ENCODE assay signal across 9 mouse cellular contexts in the genomic region with DNA sequence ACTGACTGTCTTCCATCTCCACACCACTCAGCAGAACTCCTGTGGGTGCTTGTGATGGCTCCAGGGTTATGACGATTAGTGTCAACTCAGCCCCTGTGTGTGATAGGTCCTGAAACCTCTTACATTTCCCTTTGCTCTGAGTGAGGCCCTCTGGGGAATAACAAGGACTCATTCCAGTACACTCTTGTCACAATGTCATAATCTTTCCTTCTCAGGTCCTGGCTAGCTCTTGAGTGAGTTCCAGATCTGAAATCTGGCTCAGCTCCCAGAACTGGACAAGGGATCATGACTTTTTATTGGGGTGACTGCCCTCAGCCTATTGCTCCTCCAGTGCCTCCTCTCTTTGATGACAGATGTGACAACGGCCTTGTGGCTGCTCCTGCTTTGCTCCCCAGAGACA. TPM values are rescaled to one million over a fixed set of nuclear protein-coding genes. Genes with fewer than 3 reads are reported as not detected.
A peak's percentile ranks its signal among the peaks of the same experiment; 100 is the strongest.
DNase-seq lines count a peak whose midpoint lies in the region; ATAC-seq and TF ChIP-seq lines count a peak whose summit lies in the region.
"Had no signal": no experiment of that assay in that cellular context is flagged by ENCODE, and none has a peak within 500 bp of the region (broad histone marks: within the 10 kb centered on the region; RNA-seq: fewer than 3 reads in every experiment).

No protein-coding gene starts in this region.

- ATAC-seq in lung, embryonic 14.5 days (ENCODE audit: insufficient read depth): peak; percentile 63; the same call in 1 of the 2 replicates
- ATAC-seq in monocyte, adult 5-6 weeks (replicated peaks; ENCODE audit: insufficient number of reproducible peaks, low FRiP score, low TSS enrichment, poor library complexity, severe bottlenecking): no peak

- H3K27ac ChIP-seq in brown adipose tissue, adult 24 weeks (replicated peaks; ENCODE audit: low read depth, low read length): peak overlapping the region; percentile 95
- no peak overlapping the region for H3K27ac ChIP-seq in lung, embryonic 14.5 days (ENCODE audit: low read depth)

- no peak for TF ChIP-seq CTCF in lung, embryonic 14.5 days (IDR thresholded peaks at IDR 0.05; ENCODE audit: low read depth)

- no peaks in the 10 kb centered on the region; the same call in 1 of the 2 replicates for H3K9me3 ChIP-seq in lung, embryonic 14.5 days (ENCODE audit: low read depth, low read length)

- H3K4me2 ChIP-seq in lung, embryonic 14.5 days: no peak overlapping the region

- intact Hi-C loops in heart, postnatal 25 days (cut with DNase I): no loop called here

- H3K4me3 ChIP-seq in brown adipose tissue, adult 24 weeks (ENCODE audit: insufficient read depth, low read depth, low read length): no peak overlapping the region
- H3K4me3 ChIP-seq in lung, embryonic 14.5 days (ENCODE audit: low read depth, low read length): no peak overlapping the region

- no peaks in the 10 kb centered on the region for H3K27me3 ChIP-seq in lung, embryonic 14.5 days (ENCODE audit: insufficient read depth, low read length)

- H3K36me3 ChIP-seq in lung, embryonic 14.5 days (ENCODE audit: insufficient read depth): no peaks in the 10 kb centered on the region
- H3K36me3 ChIP-seq: G1E had no signal

- no peak overlapping the region for H3K9ac ChIP-seq in lung, embryonic 14.5 days

- DNase-seq in adipocyte (ENCODE audit: low spot score): peak; percentile 91
- peak; percentile 20 for DNase-seq in heart, postnatal 25 days (ENCODE audit: low spot score)
- DNase-seq in lung, embryonic 14.5 days: peak; percentile 67
- no peak for DNase-seq in layer of hippocampus, postnatal 25 days (ENCODE audit: extremely low spot score in 1 of 2, low spot score in 1 of 2)
- no peak for DNase-seq in layer of hippocampus, postnatal 36 days
- DNase-seq: right cerebral cortex, postnatal 14 days had no signal

- 57% methylated on average over 2 of the region's 2 CpGs for WGBS in lung, embryonic 14.5 days

- no peaks in the 10 kb centered on the region for H3K4me1 ChIP-seq in brown adipose tissue, adult 24 weeks (ENCODE audit: control insufficient read depth, insufficient read depth, insufficient read length, low read length)
- H3K4me1 ChIP-seq in lung, embryonic 14.5 days (ENCODE audit: insufficient read depth): no peaks in the 10 kb centered on the region

RNA-seq across cellular contexts. Expression of a gene that starts 14.8 kb away (rescaled TPM):
- polyA plus RNA-seq in brown adipose tissue, adult 24 weeks (2012; ENCODE audit: insufficient read depth, insufficient read length, missing spikeins): 3.4 and 5.9 TPM in 2 replicates
- total RNA-seq in heart, postnatal 25 days (2021): 1 to 10 TPM; 2.6 to 2.7 TPM
- 23.6 and 24.3 TPM in 2 replicates for polyA plus RNA-seq in lung, embryonic 14.5 days (2014; fragmentation: Nextera tagmentation; extraction: Ambion mirVana)
- total RNA-seq in monocyte, adult 5-6 weeks (2017): 9.1 to 17.9 TPM (median 14.8 TPM) in 3 replicates
- total RNA-seq in layer of hippocampus, postnatal 25 days (2021): 1 to 10 TPM; 4.6 TPM
- total RNA-seq in layer of hippocampus, postnatal 36 days (2021): 1 to 10 TPM; 4.8 to 4.9 TPM

RNA-seq across cellular contexts. Expression of a gene that starts 57.4 kb away (rescaled TPM):
- polyA plus RNA-seq in brown adipose tissue, adult 24 weeks (2012; ENCODE audit: insufficient read depth, insufficient read length, missing spikeins): 53.1 and 67.8 TPM in 2 replicates
- total RNA-seq in heart, postnatal 25 days (2021): 10 to 100 TPM; 58.3 to 62.5 TPM
- polyA plus RNA-seq in lung, embryonic 14.5 days (2014; fragmentation: Nextera tagmentation; extraction: Ambion mirVana): 147 TPM in 2 replicates
- total RNA-seq in monocyte, adult 5-6 weeks (2017): 58.1 to 70.1 TPM (median 61.4 TPM) in 3 replicates
- 100 to 1,000 TPM; 148 to 156 TPM for total RNA-seq in layer of hippocampus, postnatal 25 days (2021)
- 100 to 1,000 TPM; 131 to 151 TPM for total RNA-seq in layer of hippocampus, postnatal 36 days (2021)

Comparison
In these comparisons a context has a peak if more than half of its experiments do, and no peak if none do; other contexts are left out.
1. DNase-seq: peak in adipocyte (single experiment), heart, postnatal 25 days (single experiment) and lung, embryonic 14.5 days (single experiment); none in layer of hippocampus, postnatal 25 days (0 of 2) and layer of hippocampus, postnatal 36 days (0 of 2).